Mouse (Mus musculus) hindbrain, postnatal 0 days (tissue): Measurements from ENCODE around the gene Gm49601. TPM values are rescaled to one million over a fixed set of nuclear protein-coding genes. Genes with fewer than 3 reads are reported as not detected.

Source experiments
- ATAC-seq: fragments of 200-750 bp; cut with Nextera tagmentation; 2 replicates; pipeline ENCODE4 v1.8.0; 2017; ENCODE audit warnings: mild to moderate bottlenecking, moderate TSS enrichment, moderate library complexity
- DNase-seq: peaks from one replicate; pipeline ENCODE4 v3.0.0-alpha.2; 2015; ENCODE audit warnings: low spot score
- H3K27ac ChIP-seq: fragments of 300-500 bp; sonication (generic); 2 replicates; pipeline ENCODE4 v1.5.1; 2014; ENCODE audit warnings: mild to moderate bottlenecking
- H3K27me3 ChIP-seq: fragments of 300-500 bp; sonication (generic); 2 replicates; pipeline ENCODE4 v1.6.1; 2014; ENCODE audit warnings: low read length, mixed read lengths; ENCODE audit not compliant: insufficient read depth
- H3K36me3 ChIP-seq: fragments of 300-500 bp; sonication (generic); 2 replicates; pipeline ENCODE4 v1.6.1; 2014; ENCODE audit warnings: low read length, mixed read lengths; ENCODE audit not compliant: insufficient read depth
- H3K4me1 ChIP-seq: fragments of 300-500 bp; sonication (generic); 2 replicates; pipeline ENCODE4 v1.6.1; 2014; ENCODE audit warnings: antibody characterized with exemption, low read length, mixed read lengths; ENCODE audit not compliant: insufficient read depth
- H3K4me2 ChIP-seq: fragments of 300-500 bp; sonication (generic); 2 replicates; pipeline ENCODE4 v1.6.1; 2014; ENCODE audit warnings: low read depth, mild to moderate bottlenecking, low read length, moderate library complexity, mixed read lengths
- H3K4me3 ChIP-seq: fragments of 300-500 bp; sonication (generic); 2 replicates; pipeline ENCODE4 v1.5.1; 2014; ENCODE audit warnings: low read length
- H3K9ac ChIP-seq: fragments of 300-500 bp; sonication (generic); replicated peaks from 2 replicates; pipeline ENCODE4 v1.6.1; 2014; ENCODE audit warnings: mild to moderate bottlenecking, low read length, moderate library complexity, mixed read lengths
- H3K9me3 ChIP-seq: fragments of 300-500 bp; sonication (generic); 2 replicates; pipeline ENCODE4 v1.6.1; 2016; ENCODE audit warnings: low read length, mixed read lengths
- CTCF ChIP-seq: IDR thresholded peaks from 2 replicates; pipeline ENCODE4 v1.5.1; 2016; ENCODE audit warnings: antibody characterized with exemption, control low read depth, low read depth
- WGBS: fragments of 180-500 bp; shearing (Covaris S2); extraction: QIAGEN DNeasy Blood & Tissue Kit; methylation state at CpG from one replicate; pipeline ENCODE4 v1.1.7; 2014; 5-methylcytosine and 5-hydroxymethylcytosine counted together
- polyA plus RNA-seq: library from polyadenylated mRNA; unstranded; fragments of >200 nt; fragmentation: Nextera tagmentation; extraction: Ambion mirVana; gene quantifications from 2 replicates; pipeline ENCODE4 v1.2.1, GENCODE M21; 2015
- total RNA-seq: library from RNA; depleted of rRNA; stranded (reverse); fragments of >200 nt; gene quantifications from 2 replicates; pipeline ENCODE4 v1.2.3, GENCODE M21; 2014

The Gm49601 gene
- total and polyA plus RNA-seq, 2 experiments from 2014 or later = 3.1 to 24.0 TPM

DNA sequence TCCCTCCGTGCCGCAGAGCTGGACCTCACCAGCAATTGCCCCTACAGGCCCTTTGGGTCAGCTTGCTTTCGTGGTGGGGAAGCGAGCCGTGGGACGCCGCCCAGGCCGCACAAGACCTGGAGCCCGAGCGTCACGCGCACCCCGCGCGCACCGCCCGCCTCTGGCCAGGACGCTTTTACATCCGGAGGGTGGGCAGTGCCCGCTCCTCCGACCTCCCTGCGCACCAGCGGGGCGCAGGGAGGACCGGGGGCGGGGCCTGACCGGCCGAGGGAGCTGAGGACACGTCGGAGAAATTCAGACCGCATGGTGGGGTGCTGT lies 37.5 kb downstream of the Gm49601 start:
- DNase-seq = no peak
- WGBS = 8% methylated on average over 31 of the region's 31 CpGs
- no peak for TF ChIP-seq CTCF
- no peaks in the 10 kb centered on the region for H3K36me3 ChIP-seq
- H3K27ac ChIP-seq = no peak overlapping the region
- H3K4me2 ChIP-seq = no peak overlapping the region
- no peak overlapping the region for H3K9ac ChIP-seq
- H3K27me3 ChIP-seq = peaks cover 77% of the 10 kb centered on the region
- no peak overlapping the region for H3K4me3 ChIP-seq
- H3K9me3 ChIP-seq = no peaks in the 10 kb centered on the region
- ATAC-seq = no peak
- H3K4me1 ChIP-seq = peaks cover 4% of the 10 kb centered on the region; the same call in 1 of the 2 replicates

GRCm38 (mm10) chr16:18587847-18588737 lies 38.1 kb downstream of the Gm49601 start:
- TF ChIP-seq CTCF = no peak
- WGBS = 2% methylated on average over 45 of the region's 57 CpGs
- Histone ChIP-seq H3K9me3 (no peaks in the 10 kb centered on the region), H3K36me3 (no peaks in the 10 kb centered on the region), H3K4me3 (0 out of 2 replicates have a peak overlapping the region, but pooled peaks have one; percentile 11), H3K9ac (no peak overlapping the region), H3K4me1 (peaks cover 4% of the 10 kb centered on the region; the same call in 1 of the 2 replicates), H3K27me3 (peaks cover 79% of the 10 kb centered on the region), H3K4me2 (peak overlapping the region; percentile 3; the same call in 1 of the 2 replicates), H3K27ac (no peak overlapping the region)
- ATAC-seq (no peak), DNase-seq (no peak)

DNA sequence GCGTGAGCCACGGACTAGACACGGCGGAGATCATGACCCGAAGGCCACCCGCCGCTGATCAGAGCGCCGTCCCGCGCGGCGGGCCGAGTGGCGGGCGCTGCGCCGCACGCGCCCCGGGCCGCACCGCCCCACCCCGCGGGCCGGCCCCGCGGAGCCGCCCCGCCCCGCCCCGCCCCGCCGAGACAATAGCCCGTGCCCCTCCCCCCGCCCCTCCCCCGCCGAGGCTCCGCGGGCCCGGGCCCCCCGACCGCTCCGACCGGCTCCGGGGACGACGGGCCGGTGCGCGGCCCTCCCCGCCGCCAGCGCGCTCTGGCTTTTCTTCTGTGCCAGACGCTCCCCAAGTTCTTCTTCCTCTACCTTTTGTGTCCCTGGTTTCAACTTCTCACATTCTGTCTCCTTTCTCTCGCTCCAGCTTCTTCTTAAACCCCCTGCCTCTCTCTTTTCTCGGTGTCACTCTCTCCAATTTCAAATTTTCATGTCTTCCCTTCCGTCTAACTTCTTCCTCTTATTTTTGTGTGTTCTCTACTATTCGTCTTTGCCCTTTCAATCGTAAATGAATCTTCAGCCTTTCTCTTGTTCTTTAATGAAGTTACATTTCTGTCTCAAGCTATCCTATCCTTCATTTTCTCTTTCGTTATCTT lies 39.2 kb downstream of the Gm49601 start:
- H3K4me2 ChIP-seq = peak overlapping the region; percentile 58
- no peaks in the 10 kb centered on the region for H3K9me3 ChIP-seq
- ATAC-seq (no peak), DNase-seq (no peak)
- H3K36me3 ChIP-seq = no peaks in the 10 kb centered on the region
- no peak for TF ChIP-seq CTCF
- H3K4me1 ChIP-seq = peaks cover 4% of the 10 kb centered on the region; the same call in 1 of the 2 replicates
- WGBS = under 1% methylated on average over 18 of the region's 62 CpGs
- H3K4me3 ChIP-seq = peak overlapping the region; percentile 35
- H3K27ac ChIP-seq = no peak overlapping the region
- H3K27me3 ChIP-seq = peaks cover 88% of the 10 kb centered on the region
- H3K9ac ChIP-seq = peak overlapping the region; percentile 13; the same call in 1 of the 2 replicates

DNA sequence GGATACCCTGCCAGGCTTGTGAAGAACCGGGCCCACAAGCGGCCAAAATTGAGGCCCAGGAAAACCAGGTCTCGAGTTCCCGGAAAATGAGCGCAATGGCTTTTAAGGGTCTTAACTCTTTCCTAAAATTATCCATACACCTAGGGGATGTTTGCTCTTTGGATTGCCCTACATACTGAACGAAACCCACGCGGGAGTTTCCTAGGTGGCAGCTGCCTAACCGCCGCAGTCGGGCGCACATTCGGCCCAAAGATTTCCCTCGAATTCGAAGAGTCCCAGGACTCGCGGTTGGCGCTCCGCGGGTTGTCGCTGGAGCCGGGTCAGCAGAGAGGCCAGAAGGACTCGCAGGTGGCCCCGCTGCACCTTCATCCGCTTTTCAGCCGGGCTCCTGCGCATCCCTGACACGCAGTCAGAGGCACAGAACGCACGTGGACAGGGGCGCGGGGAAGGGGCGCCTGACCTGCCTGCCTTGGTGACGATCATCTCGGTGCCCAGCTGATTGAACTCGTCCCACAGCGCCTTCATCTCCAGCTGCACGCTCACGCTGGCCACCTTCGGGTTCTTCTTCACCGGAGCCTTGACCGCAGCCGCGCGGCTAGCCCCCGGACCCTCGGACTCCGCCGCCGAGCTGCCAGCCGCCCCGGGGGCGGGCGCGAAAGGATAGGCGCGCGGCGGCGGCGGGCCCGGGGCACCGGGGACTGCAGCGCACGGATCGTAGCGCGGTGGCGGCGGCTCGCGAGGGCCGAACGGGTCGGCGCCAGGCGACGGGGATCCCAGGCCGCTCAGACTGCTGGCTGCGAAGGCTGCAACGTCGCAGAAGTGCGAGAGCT lies 39.9 kb downstream of the Gm49601 start:
- H3K4me2 ChIP-seq = peak overlapping the region; percentile 58
- 4% methylated on average over 83 of the region's 83 CpGs for WGBS
- H3K36me3 ChIP-seq = no peaks in the 10 kb centered on the region
- H3K27ac ChIP-seq = no peak overlapping the region
- H3K9me3 ChIP-seq = no peaks in the 10 kb centered on the region
- H3K4me3 ChIP-seq = peak overlapping the region; percentile 35
- peaks cover 86% of the 10 kb centered on the region for H3K27me3 ChIP-seq
- no peak for ATAC-seq
- DNase-seq = no peak
- H3K4me1 ChIP-seq = peaks cover 3% of the 10 kb centered on the region; the same call in 1 of the 2 replicates
- no peak for TF ChIP-seq CTCF
- peak overlapping the region; percentile 13; the same call in 1 of the 2 replicates for H3K9ac ChIP-seq

GRCm38 (mm10) chr16:18585676-18586075 lies 40.6 kb downstream of the Gm49601 start:
- 17% methylated on average over 10 of the region's 10 CpGs for WGBS
- DNase-seq (no peak), ATAC-seq (no peak)
- Histone ChIP-seq H3K4me3 (no peak overlapping the region), H3K27ac (no peak overlapping the region), H3K4me1 (no peaks in the 10 kb centered on the region), H3K36me3 (no peaks in the 10 kb centered on the region), H3K9ac (no peak overlapping the region), H3K9me3 (no peaks in the 10 kb centered on the region), H3K4me2 (peak overlapping the region; percentile 58), H3K27me3 (peaks cover 86% of the 10 kb centered on the region)
- no peak for TF ChIP-seq CTCF

- peaks cover 88% of the 10 kb centered on the region for H3K27me3 ChIP-seq
- TF ChIP-seq CTCF = no peak
Observed at GRCm38 (mm10) chr16:18584901-18585510, 41.2 kb downstream of the Gm49601 start.

More at GRCm38 (mm10) chr16:18584901-18585510, 41.2 kb downstream of the Gm49601 start:
- Histone ChIP-seq H3K4me3 (no peak overlapping the region), H3K36me3 (no peaks in the 10 kb centered on the region), H3K9ac (no peak overlapping the region), H3K27ac (no peak overlapping the region), H3K4me1 (no peaks in the 10 kb centered on the region), H3K4me2 (no peak overlapping the region), H3K9me3 (no peaks in the 10 kb centered on the region)
- DNase-seq = no peak
- no peak for ATAC-seq
- 25% methylated on average over 10 of the region's 10 CpGs for WGBS
